24 mouse cellular contexts compared by ENCODE assay signal in genomic region chr8:83209581-83209980, GRCm38 (mm10). TPM values are rescaled to one million over a fixed set of nuclear protein-coding genes. Genes with fewer than 3 reads are reported as not detected.
DNase-seq lines count a peak whose midpoint lies in the region; ATAC-seq lines count a peak whose summit lies in the region.
"Had no signal": no experiment of that assay in that cellular context is flagged by ENCODE, and none has a peak within 500 bp of the region (broad histone marks: within the 10 kb centered on the region; RNA-seq: fewer than 3 reads in every experiment).

No protein-coding gene starts in this region.

- 0 out of 2 replicates have a peak overlapping the region, but pooled peaks have one; percentile 6 for H3K27ac ChIP-seq in midbrain, embryonic 10.5 days (replicated peaks)
- no peak overlapping the region for H3K27ac ChIP-seq in midbrain, embryonic 14.5 days (replicated peaks; ENCODE audit: low read depth, low read length)
- H3K27ac ChIP-seq: embryonic facial prominence, embryonic 10.5 days; embryonic facial prominence, embryonic 12.5 days; forebrain, embryonic 13.5 days; forebrain, embryonic 15.5 days had no signal

- no peak overlapping the region for H3K4me3 ChIP-seq in midbrain, embryonic 10.5 days
- no peak overlapping the region for H3K4me3 ChIP-seq in midbrain, embryonic 14.5 days (replicated peaks; ENCODE audit: low read depth, low read length)
- H3K4me3 ChIP-seq: embryonic facial prominence, embryonic 10.5 days; embryonic facial prominence, embryonic 12.5 days; forebrain, embryonic 13.5 days; forebrain, embryonic 15.5 days had no signal

- H3K4me1 ChIP-seq in midbrain, embryonic 10.5 days: no peaks in the 10 kb centered on the region; the same call in 1 of the 2 replicates
- no peaks in the 10 kb centered on the region for H3K4me1 ChIP-seq in midbrain, embryonic 14.5 days (ENCODE audit: control insufficient read depth, insufficient read depth, low read length)
- H3K4me1 ChIP-seq: embryonic facial prominence, embryonic 10.5 days; embryonic facial prominence, embryonic 12.5 days had no signal

- H3K4me2 ChIP-seq in midbrain, embryonic 14.5 days (ENCODE audit: low read length): no peak overlapping the region
- H3K4me2 ChIP-seq: embryonic facial prominence, embryonic 12.5 days; forebrain, embryonic 13.5 days; forebrain, embryonic 15.5 days had no signal

- peak; percentile 6 for DNase-seq in cerebellum, adult 9-11 months
- DNase-seq in cerebellum, postnatal 36 days: no peak
- DNase-seq in midbrain, embryonic 10.5 days (ENCODE audit: low spot score): no peak
- DNase-seq in midbrain, embryonic 14.5 days: no peak
- peak; percentile 7 for DNase-seq in thymus, postnatal 14 days
- DNase-seq in thymus, postnatal 36 days: no peak
- DNase-seq: adrenal gland, adult 8-10 months; adrenal gland, postnatal 14 days; adrenal gland, postnatal 36 days; B cell, adult 2 months; cerebellum, adult 11-12 months; cerebellum, adult 2 months; cerebellum, adult 9-10 months; cerebellum, postnatal 14 days; forebrain, postnatal 0 days had no signal

- ATAC-seq in midbrain, embryonic 14.5 days (ENCODE audit: low FRiP score, low TSS enrichment): no peak
- ATAC-seq: activated CD4-positive, CD25-positive, alpha-beta regulatory T cell, adult 4 months; CD4-positive, CD25-positive, alpha-beta regulatory T cell, adult 4 months; forebrain, embryonic 13.5 days; forebrain, embryonic 15.5 days; forebrain, postnatal 0 days; Patski had no signal

- no peaks in the 10 kb centered on the region for H3K9me3 ChIP-seq in midbrain, embryonic 10.5 days (replicated peaks)
- H3K9me3 ChIP-seq in midbrain, embryonic 14.5 days (ENCODE audit: control insufficient read depth, low read length): no peaks in the 10 kb centered on the region
- H3K9me3 ChIP-seq: embryonic facial prominence, embryonic 10.5 days; embryonic facial prominence, embryonic 12.5 days; forebrain, embryonic 13.5 days; forebrain, embryonic 15.5 days; G1E had no signal

- H3K27me3 ChIP-seq in midbrain, embryonic 10.5 days (ENCODE audit: low read depth, poor library complexity, severe bottlenecking): no peaks in the 10 kb centered on the region
- H3K27me3 ChIP-seq in midbrain, embryonic 14.5 days (ENCODE audit: control insufficient read depth, insufficient read depth, low read length): no peaks in the 10 kb centered on the region
- H3K27me3 ChIP-seq: CH12.LX; embryonic facial prominence, embryonic 12.5 days; forebrain, embryonic 13.5 days; forebrain, embryonic 15.5 days; Patski had no signal

- WGBS in midbrain, embryonic 10.5 days: 84% methylated on average over 4 of the region's 4 CpGs
- WGBS in midbrain, embryonic 14.5 days: 83% methylated on average over 4 of the region's 4 CpGs

- H3K36me3 ChIP-seq in midbrain, embryonic 10.5 days: peaks cover 36% of the 10 kb centered on the region
- peaks cover 15% of the 10 kb centered on the region for H3K36me3 ChIP-seq in midbrain, embryonic 14.5 days (ENCODE audit: control insufficient read depth, insufficient read depth, low read length)
- H3K36me3 ChIP-seq: embryonic facial prominence, embryonic 12.5 days; G1E had no signal

- no peak overlapping the region for H3K9ac ChIP-seq in midbrain, embryonic 14.5 days (replicated peaks; ENCODE audit: low read length)
- H3K9ac ChIP-seq: embryonic facial prominence, embryonic 12.5 days; forebrain, embryonic 13.5 days; forebrain, embryonic 15.5 days; forebrain, postnatal 0 days had no signal

RNA-seq across cellular contexts. Expression of gene Gm10645, which starts 43.6 kb away (rescaled TPM):
- polyA plus RNA-seq in midbrain, embryonic 10.5 days (2016; fragmentation: Nextera tagmentation; extraction: Ambion mirVana): 3.1 and 3.4 TPM in 2 replicates
- polyA plus RNA-seq in midbrain, embryonic 14.5 days (2014; fragmentation: Nextera tagmentation; extraction: Ambion mirVana): 9.3 and 13.1 TPM in 2 replicates
- polyA plus RNA-seq: activated CD4-positive, CD25-positive, alpha-beta regulatory T cell, adult 4 months; CD4-positive, CD25-positive, alpha-beta regulatory T cell, adult 4 months; G1E had no signal

RNA-seq across cellular contexts. Expression of gene Tbc1d9, which starts 44.4 kb away (rescaled TPM):
- 4.8 and 7.0 TPM in 2 replicates for polyA plus RNA-seq in midbrain, embryonic 10.5 days (2016; fragmentation: Nextera tagmentation; extraction: Ambion mirVana)
- 21.7 and 22.1 TPM in 2 replicates for polyA plus RNA-seq in midbrain, embryonic 14.5 days (2014; fragmentation: Nextera tagmentation; extraction: Ambion mirVana)
- polyA plus RNA-seq: G1E had no signal

Comparison
In these comparisons a context has a peak if more than half of its experiments do, and no peak if none do; other contexts are left out.
1. DNase-seq: peak in cerebellum, adult 9-11 months (single experiment) and thymus, postnatal 14 days (single experiment); none in cerebellum, postnatal 36 days (0 of 2), midbrain, embryonic 10.5 days (single experiment), midbrain, embryonic 14.5 days (single experiment) and thymus, postnatal 36 days (0 of 2).